Mouse (Mus musculus) embryonic facial prominence, embryonic 10.5 days (tissue): ENCODE results near the gene Hs3st5. TPM values are rescaled to one million over a fixed set of nuclear protein-coding genes. Genes with fewer than 3 reads are reported as not detected.

ENCODE experiments used
- DNase-seq: peaks from one replicate; pipeline ENCODE4 v3.0.0-alpha.2; 2017; ENCODE audit warnings: low spot score
- H3K27ac ChIP-seq: fragments of 300-500 bp; sonication (generic); replicated peaks from 2 replicates; pipeline ENCODE4 v1.5.1; 2016; ENCODE audit warnings: mild to moderate bottlenecking
- H3K27me3 ChIP-seq: fragments of 300-500 bp; sonication (generic); replicated peaks from 2 replicates; pipeline ENCODE4 v1.6.1; 2016; ENCODE audit warnings: low read depth, mild to moderate bottlenecking; ENCODE audit not compliant: poor library complexity, severe bottlenecking
- H3K36me3 ChIP-seq: fragments of 300-500 bp; sonication (generic); replicated peaks from 2 replicates; pipeline ENCODE4 v1.6.1; 2016; ENCODE audit warnings: mild to moderate bottlenecking, moderate library complexity
- H3K4me1 ChIP-seq: fragments of 300-500 bp; sonication (generic); 2 replicates; pipeline ENCODE4 v1.6.1; 2016
- H3K4me3 ChIP-seq: fragments of 300-500 bp; sonication (generic); 2 replicates; pipeline ENCODE4 v1.5.1; 2016; ENCODE audit warnings: mild to moderate bottlenecking, moderate library complexity
- H3K9me3 ChIP-seq: fragments of 300-500 bp; sonication (generic); 2 replicates; pipeline ENCODE4 v1.6.1; 2016; ENCODE audit warnings: mild to moderate bottlenecking
- WGBS: fragments of 180-500 bp; shearing (Covaris S2); methylation state at CpG from one replicate; pipeline ENCODE4 v1.1.7; 2016; 5-methylcytosine and 5-hydroxymethylcytosine counted together
- polyA plus RNA-seq: library from polyadenylated mRNA; unstranded; fragments of >200 nt; fragmentation: Nextera tagmentation; extraction: Ambion mirVana; gene quantifications from 2 replicates; pipeline ENCODE4 v1.2.1, GENCODE M21; 2016

Gene Hs3st5
- polyA plus RNA-seq, 1 experiment from 2014 or later = 3.3 TPM

- WGBS = 84% methylated on average over 3 of the region's 3 CpGs
- no peak overlapping the region for H3K27ac ChIP-seq
- H3K27me3 ChIP-seq = no peaks in the 10 kb centered on the region
- H3K4me1 ChIP-seq = no peaks in the 10 kb centered on the region
- no peak overlapping the region for H3K4me3 ChIP-seq
- H3K9me3 ChIP-seq = no peaks in the 10 kb centered on the region
- DNase-seq = no peak
- no peaks in the 10 kb centered on the region for H3K36me3 ChIP-seq
Observed at GRCm38 (mm10) chr10:36832204-36832603, 325.6 kb downstream of the Hs3st5 start.

- Histone ChIP-seq H3K36me3 (no peaks in the 10 kb centered on the region), H3K4me1 (no peaks in the 10 kb centered on the region), H3K27me3 (no peaks in the 10 kb centered on the region), H3K9me3 (no peaks in the 10 kb centered on the region), H3K27ac (no peak overlapping the region), H3K4me3 (no peak overlapping the region)
- DNase-seq = peak; percentile 51
- 16% methylated on average over 5 of the region's 5 CpGs for WGBS
Observed at GRCm38 (mm10) chr10:36834224-36834623, 327.6 kb downstream of the Hs3st5 start.

GRCm38 (mm10) chr10:36835836-36836516 is 329.4 kb downstream of the Hs3st5 start:
- DNase-seq = no peak
- no peak overlapping the region for H3K4me3 ChIP-seq
- WGBS = 85% methylated on average over 5 of the region's 5 CpGs

GRCm38 (mm10) chr10:36850231-36850630 is 343.6 kb downstream of the Hs3st5 start:
- Histone ChIP-seq H3K9me3 (no peaks in the 10 kb centered on the region), H3K27ac (no peak overlapping the region), H3K36me3 (no peaks in the 10 kb centered on the region), H3K4me3 (no peak overlapping the region), H3K4me1 (no peaks in the 10 kb centered on the region), H3K27me3 (no peaks in the 10 kb centered on the region)
- DNase-seq = no peak
- 83% methylated on average over 3 of the region's 3 CpGs for WGBS

More at GRCm38 (mm10) chr10:36835836-36836516, 329.4 kb downstream of the Hs3st5 start:
- no peaks in the 10 kb centered on the region for H3K27me3 ChIP-seq
- H3K27ac ChIP-seq = no peak overlapping the region
- no peaks in the 10 kb centered on the region for H3K36me3 ChIP-seq
- H3K9me3 ChIP-seq = no peaks in the 10 kb centered on the region
- H3K4me1 ChIP-seq = no peaks in the 10 kb centered on the region

DNA sequence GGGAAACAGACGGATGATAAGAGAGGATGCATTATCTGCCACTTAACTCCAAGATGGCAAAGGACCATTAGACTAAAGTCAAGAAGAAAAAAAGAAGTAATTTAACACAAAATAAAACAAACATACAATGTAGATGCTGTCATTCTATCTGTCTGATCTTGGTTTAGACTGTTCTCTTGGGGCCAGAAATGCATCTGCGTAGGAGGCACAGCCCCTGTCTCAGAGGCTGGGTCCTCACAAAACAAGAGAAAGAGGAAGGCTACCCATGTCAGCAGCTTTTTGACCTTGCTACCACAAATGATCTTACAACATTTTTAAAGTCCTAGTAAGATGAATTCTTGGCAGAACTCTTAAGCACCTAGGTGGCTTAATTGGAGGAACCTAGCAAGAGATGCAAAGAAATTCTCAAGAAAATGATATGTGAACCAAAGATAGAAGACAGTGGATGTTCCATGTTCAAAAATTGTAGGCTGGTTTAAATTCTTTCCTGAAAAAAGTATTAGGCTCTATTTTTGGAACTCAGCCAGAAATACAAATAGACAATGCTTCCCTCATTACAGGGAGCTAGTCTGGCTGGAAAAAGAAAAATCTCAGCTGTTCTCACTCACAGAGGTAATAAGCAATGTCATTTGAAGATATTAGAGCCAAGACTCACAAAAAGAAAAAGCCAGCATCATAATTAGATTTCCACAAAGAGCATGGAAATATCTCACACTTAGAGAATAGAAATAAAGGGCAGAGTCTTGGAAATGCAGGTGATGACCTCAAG is 355.7 kb downstream of the Hs3st5 start:
- Histone ChIP-seq H3K4me1 (no peaks in the 10 kb centered on the region), H3K36me3 (no peaks in the 10 kb centered on the region), H3K4me3 (no peak overlapping the region), H3K27ac (no peak overlapping the region), H3K9me3 (no peaks in the 10 kb centered on the region), H3K27me3 (no peaks in the 10 kb centered on the region)
- 79% methylated on average over 2 of the region's 2 CpGs for WGBS
- DNase-seq = no peak
